Comparison of ENCODE assay signal across 15 mouse cellular contexts in the genomic region with DNA sequence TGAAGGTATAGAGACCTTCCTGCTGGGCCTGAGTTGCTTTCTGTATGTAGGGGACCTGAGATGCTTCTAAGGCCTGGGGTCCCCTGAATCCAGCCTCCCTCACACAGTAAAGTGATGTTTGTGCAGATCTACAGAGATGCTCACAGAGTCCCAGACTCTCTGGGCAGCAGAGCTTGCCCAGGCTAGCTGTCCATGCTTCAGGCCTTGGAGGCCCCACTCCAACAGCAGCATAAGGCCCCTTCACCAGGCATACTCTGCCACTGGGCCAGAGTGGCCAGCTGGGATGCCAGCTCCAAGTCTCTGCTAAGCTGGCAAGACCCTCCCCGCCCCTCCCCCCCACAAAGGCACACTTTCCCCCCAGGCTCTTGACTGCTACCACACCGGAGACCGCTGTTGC. TPM values are rescaled to one million over a fixed set of nuclear protein-coding genes. Genes with fewer than 3 reads are reported as not detected.
A peak's percentile ranks its signal among the peaks of the same experiment; 100 is the strongest.
DNase-seq lines count a peak whose midpoint lies in the region; ATAC-seq lines count a peak whose summit lies in the region.
"Had no signal": no experiment of that assay in that cellular context is flagged by ENCODE, and none has a peak within 500 bp of the region (broad histone marks: within the 10 kb centered on the region; RNA-seq: fewer than 3 reads in every experiment).

No protein-coding gene starts in this region.

- no peak overlapping the region for H3K4me2 ChIP-seq in forebrain, embryonic 15.5 days (replicated peaks)
- H3K4me2 ChIP-seq in midbrain, embryonic 12.5 days (replicated peaks): peak overlapping the region; percentile 20
- H3K4me2 ChIP-seq: embryonic facial prominence, embryonic 13.5 days; limb, embryonic 15.5 days had no signal

- no peak overlapping the region for H3K9ac ChIP-seq in forebrain, embryonic 15.5 days (replicated peaks)
- no peak overlapping the region for H3K9ac ChIP-seq in midbrain, embryonic 12.5 days (replicated peaks)
- H3K9ac ChIP-seq: embryonic facial prominence, embryonic 13.5 days; limb, embryonic 15.5 days had no signal

- 5% methylated on average over 3 of the region's 3 CpGs for WGBS in forebrain, embryonic 10.5 days
- 11% methylated on average over 3 of the region's 3 CpGs for WGBS in forebrain, embryonic 15.5 days
- 5% methylated on average over 3 of the region's 3 CpGs for WGBS in midbrain, embryonic 12.5 days
- WGBS in heart, embryonic 10.5 days: 8% methylated on average over 3 of the region's 3 CpGs

- H3K4me1 ChIP-seq in forebrain, embryonic 10.5 days: peaks cover 75% of the 10 kb centered on the region
- peaks cover 52% of the 10 kb centered on the region for H3K4me1 ChIP-seq in forebrain, embryonic 15.5 days
- H3K4me1 ChIP-seq in midbrain, embryonic 12.5 days: peaks cover 53% of the 10 kb centered on the region
- peaks cover 16% of the 10 kb centered on the region for H3K4me1 ChIP-seq in heart, embryonic 10.5 days

- H3K4me3 ChIP-seq in forebrain, embryonic 10.5 days: peak overlapping the region; percentile 15; the same call in 1 of the 2 replicates
- H3K4me3 ChIP-seq in forebrain, embryonic 15.5 days: no peak overlapping the region
- H3K4me3 ChIP-seq in midbrain, embryonic 12.5 days: no peak overlapping the region
- H3K4me3 ChIP-seq in heart, embryonic 10.5 days: no peak overlapping the region
- H3K4me3 ChIP-seq: embryonic facial prominence, embryonic 13.5 days; limb, embryonic 15.5 days had no signal

- no peaks in the 10 kb centered on the region for H3K36me3 ChIP-seq in forebrain, embryonic 10.5 days (replicated peaks)
- no peaks in the 10 kb centered on the region for H3K36me3 ChIP-seq in forebrain, embryonic 15.5 days
- H3K36me3 ChIP-seq in midbrain, embryonic 12.5 days: no peaks in the 10 kb centered on the region
- no peaks in the 10 kb centered on the region for H3K36me3 ChIP-seq in heart, embryonic 10.5 days
- H3K36me3 ChIP-seq: embryonic facial prominence, embryonic 13.5 days; limb, embryonic 15.5 days had no signal

- H3K9me3 ChIP-seq in forebrain, embryonic 10.5 days: no peaks in the 10 kb centered on the region
- no peaks in the 10 kb centered on the region for H3K9me3 ChIP-seq in forebrain, embryonic 15.5 days
- H3K9me3 ChIP-seq in midbrain, embryonic 12.5 days: no peaks in the 10 kb centered on the region
- H3K9me3 ChIP-seq in heart, embryonic 10.5 days: no peaks in the 10 kb centered on the region
- H3K9me3 ChIP-seq: embryonic facial prominence, embryonic 13.5 days; limb, embryonic 15.5 days had no signal

- DNase-seq in forebrain, embryonic 10.5 days (ENCODE audit: extremely low spot score, low spot score): no peak
- peak; percentile 37 for DNase-seq in retina, embryonic 14.5 days (ENCODE audit: low spot score)
- no peak for DNase-seq in retina, postnatal 1 day
- DNase-seq in heart, embryonic 10.5 days (ENCODE audit: low spot score): no peak
- DNase-seq: heart, adult 11 months; thymus, postnatal 25 days had no signal

- peaks cover 98% of the 10 kb centered on the region for H3K27me3 ChIP-seq in forebrain, embryonic 10.5 days (ENCODE audit: poor library complexity, severe bottlenecking)
- H3K27me3 ChIP-seq in forebrain, embryonic 15.5 days: peaks cover 85% of the 10 kb centered on the region
- H3K27me3 ChIP-seq in midbrain, embryonic 12.5 days: peaks cover 81% of the 10 kb centered on the region
- H3K27me3 ChIP-seq in heart, embryonic 10.5 days (ENCODE audit: insufficient read depth, poor library complexity, severe bottlenecking): peaks cover 98% of the 10 kb centered on the region

- H3K27ac ChIP-seq in forebrain, embryonic 10.5 days: peak overlapping the region; percentile 79
- no peak overlapping the region for H3K27ac ChIP-seq in forebrain, embryonic 15.5 days (replicated peaks)
- H3K27ac ChIP-seq in midbrain, embryonic 12.5 days (replicated peaks): peak overlapping the region; percentile 89
- no peak overlapping the region for H3K27ac ChIP-seq in heart, embryonic 10.5 days
- H3K27ac ChIP-seq: embryonic facial prominence, embryonic 13.5 days; limb, embryonic 15.5 days had no signal

- no peak for ATAC-seq in forebrain, embryonic 15.5 days (replicated peaks)
- no peak for ATAC-seq in midbrain, embryonic 12.5 days (ENCODE audit: low FRiP score, low read depth)
- no peak for ATAC-seq in inflammation-experienced regulatory T-cells, adult 6 months
- no peak for ATAC-seq in CD4-positive, CD25-positive, alpha-beta regulatory T cell, adult 4 months

RNA-seq across cellular contexts. Expression of gene Uncx, which starts 5.6 kb away (rescaled TPM):
- polyA plus RNA-seq in forebrain, embryonic 10.5 days (2016; fragmentation: Nextera tagmentation; extraction: Ambion mirVana): 7.7 and 9.4 TPM in 2 replicates
- polyA plus RNA-seq in forebrain, embryonic 15.5 days (2015; fragmentation: Nextera tagmentation; extraction: Ambion mirVana): 4.2 and 4.8 TPM in 2 replicates
- 84.9 and 90.8 TPM in 2 replicates for polyA plus RNA-seq in midbrain, embryonic 12.5 days (2016; fragmentation: Nextera tagmentation; extraction: Ambion mirVana)
- not detected for polyA plus RNA-seq in inflammation-experienced regulatory T-cells, adult 6 months (2017; shearing (Covaris generic))
- polyA plus RNA-seq in CD4-positive, CD25-positive, alpha-beta regulatory T cell, adult 4 months (2017; shearing (Covaris generic)): not detected
- 0.18 TPM in 1 of 2 replicates, not detected in the other for polyA plus RNA-seq in heart, embryonic 10.5 days (2016; fragmentation: Nextera tagmentation; extraction: Ambion mirVana)
- polyA plus RNA-seq: C2C12; lung, embryonic 16.5 days; stomach, embryonic 14.5 days had no signal

RNA-seq across cellular contexts. Expression of gene Zfand2a, which starts 53.4 kb away (rescaled TPM):
- 9.6 and 10.2 TPM in 2 replicates for polyA plus RNA-seq in forebrain, embryonic 10.5 days (2016; fragmentation: Nextera tagmentation; extraction: Ambion mirVana)
- 14.2 and 17.5 TPM in 2 replicates for polyA plus RNA-seq in forebrain, embryonic 15.5 days (2015; fragmentation: Nextera tagmentation; extraction: Ambion mirVana)
- 11.5 and 13.1 TPM in 2 replicates for polyA plus RNA-seq in midbrain, embryonic 12.5 days (2016; fragmentation: Nextera tagmentation; extraction: Ambion mirVana)
- 10 to 100 TPM in 1 of 3 experiments, 1 to 10 TPM in 2; 8.1 to 10.3 (median 9.2) TPM for polyA plus RNA-seq in inflammation-experienced regulatory T-cells, adult 6 months (2017; shearing (Covaris generic))
- 10 to 100 TPM; 10.2 to 10.6 TPM for polyA plus RNA-seq in CD4-positive, CD25-positive, alpha-beta regulatory T cell, adult 4 months (2017; shearing (Covaris generic))
- 10.7 and 12.6 TPM in 2 replicates for polyA plus RNA-seq in heart, embryonic 10.5 days (2016; fragmentation: Nextera tagmentation; extraction: Ambion mirVana)

Comparison
In these comparisons a context has a peak if more than half of its experiments do, and no peak if none do; other contexts are left out.
1. H3K27ac ChIP-seq: peak in forebrain, embryonic 10.5 days (single experiment) and midbrain, embryonic 12.5 days (single experiment); none in forebrain, embryonic 15.5 days (single experiment) and heart, embryonic 10.5 days (single experiment).